Mouse (Mus musculus): ENCODE data around the gene Arhgap24. TPM values are rescaled to one million over a fixed set of nuclear protein-coding genes. Genes with fewer than 3 reads are reported as not detected.
"Not testable (repeated sequence)": the region's sequence is repeated elsewhere in the genome, so short reads cannot be mapped to it uniquely, and the experiment has no call there.

Arhgap24 gene
- polyA plus RNA-seq, 1 experiment from 2014 or later = 6.1 TPM

DNA sequence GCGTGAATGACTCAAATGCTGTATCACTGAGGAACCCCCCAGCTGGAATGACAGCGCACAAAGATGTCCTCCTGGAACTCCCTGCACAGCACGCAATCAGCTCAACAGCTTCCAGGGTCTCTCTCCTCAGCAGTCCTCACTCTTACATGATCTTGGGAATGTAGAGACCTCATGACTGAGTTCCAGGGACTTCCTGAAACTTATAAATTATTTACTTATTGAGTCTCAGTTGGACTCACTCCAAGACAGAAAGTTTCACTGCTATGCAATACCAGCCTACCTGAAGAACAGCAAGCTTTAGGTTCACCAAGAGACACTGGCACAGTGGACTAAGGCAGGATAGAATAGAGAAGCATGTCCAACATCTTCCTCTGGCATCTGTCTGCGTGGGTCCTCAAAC, 417.1 kb downstream of the Arhgap24 start:
- Histone ChIP-seq H3K27me3 (replicated peaks) (no peaks in the 10 kb centered on the region), H3K4me1 (no peaks in the 10 kb centered on the region), H3K27ac (no peak overlapping the region), H3K36me3 (no peaks in the 10 kb centered on the region), H3K4me2 (replicated peaks) (no peak overlapping the region), H3K9ac (no peak overlapping the region), H3K9me3 (no peaks in the 10 kb centered on the region), H3K4me3 (no peak overlapping the region)
- 97% methylated on average over 4 of the region's 4 CpGs for WGBS
- no peak for ATAC-seq (ENCODE audit: low FRiP score, low read depth)

DNA sequence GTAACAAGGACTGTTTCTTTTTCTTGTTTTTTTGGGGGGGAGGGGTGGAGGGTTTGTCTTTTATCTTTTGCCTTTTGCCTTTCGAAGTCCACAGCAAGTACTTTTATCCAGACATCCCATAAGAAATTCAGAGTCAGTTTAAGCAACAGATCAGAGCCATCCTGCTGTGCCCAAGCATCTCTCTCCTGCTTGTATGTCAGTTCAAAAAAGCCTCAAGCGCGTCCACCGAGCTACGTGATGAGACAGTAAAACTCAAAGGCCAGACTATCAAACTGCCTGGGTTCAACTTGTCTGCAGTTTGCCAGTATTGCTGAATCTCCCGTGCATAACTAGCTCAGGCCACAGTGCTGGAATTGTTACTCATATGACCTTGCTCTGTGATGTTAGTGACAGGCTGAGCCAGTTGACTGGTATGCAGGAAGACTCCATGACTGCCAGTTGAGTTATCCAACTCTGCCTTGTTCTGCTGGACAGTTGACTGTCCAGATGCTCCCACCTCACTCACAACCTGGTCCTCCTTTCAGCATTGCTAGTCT, 418.6 kb downstream of the Arhgap24 start:
- 69% methylated on average over 6 of the region's 6 CpGs for WGBS
- Histone ChIP-seq H3K36me3 (no peaks in the 10 kb centered on the region), H3K27me3 (replicated peaks) (no peaks in the 10 kb centered on the region), H3K9ac (no peak overlapping the region), H3K4me2 (replicated peaks) (no peak overlapping the region), H3K4me3 (no peak overlapping the region), H3K4me1 (no peaks in the 10 kb centered on the region), H3K27ac (no peak overlapping the region), H3K9me3 (no peaks in the 10 kb centered on the region)
- no peak for ATAC-seq (ENCODE audit: low FRiP score, low read depth)

DNA sequence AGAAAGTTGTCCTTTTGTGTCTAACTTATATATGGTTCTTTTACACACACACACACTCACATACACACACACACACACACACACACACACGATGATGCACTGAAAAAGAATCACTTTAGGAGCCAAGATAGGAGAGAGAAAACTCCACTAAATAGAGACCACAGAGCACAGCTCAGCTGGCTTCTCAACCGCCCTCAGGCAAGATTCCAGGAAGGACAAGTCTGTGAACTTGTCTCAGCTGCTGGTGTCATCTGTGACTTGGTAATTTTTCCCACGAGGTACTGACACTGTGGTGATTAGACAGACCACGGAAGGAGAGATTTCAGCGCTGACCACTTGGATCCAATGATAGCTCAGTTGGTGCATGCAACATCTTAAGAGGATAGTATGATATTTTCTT, 420.0 kb downstream of the Arhgap24 start:
- Histone ChIP-seq H3K9ac (no peak overlapping the region), H3K4me3 (no peak overlapping the region), H3K36me3 (no peaks in the 10 kb centered on the region), H3K4me1 (no peaks in the 10 kb centered on the region), H3K27ac (no peak overlapping the region), H3K4me2 (replicated peaks) (no peak overlapping the region), H3K27me3 (replicated peaks) (no peaks in the 10 kb centered on the region), H3K9me3 (no peaks in the 10 kb centered on the region)
- no peak for ATAC-seq (ENCODE audit: low FRiP score, low read depth)
- WGBS = 79% methylated on average over 5 of the region's 5 CpGs

DNA sequence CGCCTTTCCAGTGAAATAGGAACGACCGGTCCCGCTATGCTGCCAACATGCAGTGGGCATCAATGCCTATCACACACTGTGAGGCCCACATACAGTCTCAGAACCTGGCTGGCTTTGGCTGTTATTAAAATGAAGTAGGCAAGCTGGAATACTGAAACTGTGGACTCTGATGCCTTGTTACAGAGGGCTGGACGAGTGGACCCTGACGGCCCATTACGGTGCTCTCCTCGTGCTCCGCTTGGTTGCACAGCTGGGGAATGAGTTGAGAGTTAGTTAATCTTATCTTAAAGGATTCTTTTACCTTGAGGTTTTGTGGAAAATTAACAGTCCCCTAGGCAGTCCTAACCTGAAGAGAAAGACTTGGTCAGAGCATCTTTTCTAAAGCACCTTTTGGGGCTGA, 422.3 kb downstream of the Arhgap24 start:
- Histone ChIP-seq H3K27me3 (replicated peaks) (no peaks in the 10 kb centered on the region), H3K36me3 (no peaks in the 10 kb centered on the region), H3K27ac (no peak overlapping the region), H3K9me3 (no peaks in the 10 kb centered on the region), H3K4me1 (no peaks in the 10 kb centered on the region), H3K4me2 (replicated peaks) (no peak overlapping the region), H3K4me3 (no peak overlapping the region), H3K9ac (no peak overlapping the region)
- ATAC-seq (ENCODE audit: low FRiP score, low read depth) = no peak
- WGBS = 90% methylated on average over 9 of the region's 9 CpGs

DNA sequence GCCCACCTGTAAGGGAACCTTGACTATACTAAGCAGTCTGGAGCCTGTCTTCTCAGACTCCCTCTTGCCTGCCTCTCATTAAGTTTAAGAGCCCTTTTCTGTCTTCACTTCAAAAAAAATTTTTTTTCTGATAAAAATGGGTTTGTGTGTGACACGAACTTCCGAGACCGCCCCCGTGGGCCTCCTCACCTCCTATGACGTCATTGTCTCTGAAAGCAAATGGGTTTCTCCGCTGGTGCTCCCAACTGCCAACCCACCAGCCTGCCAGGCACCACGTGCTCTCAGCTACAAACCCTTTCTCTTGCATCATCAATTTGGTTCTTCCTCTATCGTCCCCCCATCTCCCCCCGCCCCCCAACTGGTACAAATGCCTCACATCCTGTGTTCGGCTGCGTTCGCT, 422.9 kb downstream of the Arhgap24 start:
- H3K4me1 ChIP-seq = no peaks in the 10 kb centered on the region
- no peaks in the 10 kb centered on the region for H3K36me3 ChIP-seq
- H3K9me3 ChIP-seq = no peaks in the 10 kb centered on the region
- no peak overlapping the region for H3K4me2 ChIP-seq (replicated peaks)
- H3K9ac ChIP-seq = no peak overlapping the region
- no peak overlapping the region for H3K27ac ChIP-seq
- WGBS = 88% methylated on average over 12 of the region's 12 CpGs
- H3K4me3 ChIP-seq = no peak overlapping the region
- H3K27me3 ChIP-seq (replicated peaks) = no peaks in the 10 kb centered on the region
- no peak for ATAC-seq (ENCODE audit: low FRiP score, low read depth)

DNA sequence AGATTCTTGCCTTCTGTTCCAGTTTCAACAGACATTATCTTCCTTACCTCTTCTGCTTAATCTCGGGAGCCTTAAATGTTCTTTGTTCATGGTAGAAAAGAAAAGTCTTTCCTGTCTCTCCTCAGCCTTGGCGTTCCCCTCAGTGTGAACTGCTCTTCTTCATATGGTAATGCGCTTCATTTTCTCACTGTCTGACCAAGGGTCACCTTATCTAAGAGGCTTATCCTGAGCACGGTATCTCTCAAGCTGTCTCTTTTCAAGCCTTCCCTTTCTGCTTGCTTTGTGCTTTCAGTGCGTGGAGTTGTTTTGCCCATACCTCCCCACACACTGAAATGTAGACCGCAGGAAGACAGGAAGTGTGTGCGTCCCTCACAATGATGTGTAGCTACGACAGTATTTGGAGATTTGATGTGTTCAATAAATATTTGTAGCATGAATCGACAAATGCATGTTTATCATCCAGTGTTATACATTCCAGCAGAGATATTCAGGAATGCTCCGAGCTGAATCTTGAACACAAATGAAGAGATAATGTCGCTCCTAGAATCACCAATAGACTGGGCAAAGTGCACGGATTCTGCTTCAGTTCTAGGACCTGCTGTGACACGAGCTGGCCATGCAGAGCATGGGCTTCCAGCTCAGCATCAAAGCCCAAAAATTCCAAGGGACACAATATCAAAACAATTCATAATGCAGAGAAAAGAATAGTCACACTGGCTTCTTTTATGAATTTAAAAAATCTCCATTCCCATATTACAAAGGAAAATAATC, 424.4 kb downstream of the Arhgap24 start:
- H3K9me3 ChIP-seq = no peaks in the 10 kb centered on the region
- no peak overlapping the region for H3K9ac ChIP-seq
- no peak for ATAC-seq (ENCODE audit: low FRiP score, low read depth)
- H3K4me2 ChIP-seq (replicated peaks) = no peak overlapping the region
- H3K4me1 ChIP-seq = no peaks in the 10 kb centered on the region
- H3K27ac ChIP-seq = no peak overlapping the region
- no peaks in the 10 kb centered on the region for H3K36me3 ChIP-seq
- H3K4me3 ChIP-seq = no peak overlapping the region
- WGBS = 65% methylated on average over 13 of the region's 13 CpGs
- H3K27me3 ChIP-seq (replicated peaks) = no peaks in the 10 kb centered on the region

DNA sequence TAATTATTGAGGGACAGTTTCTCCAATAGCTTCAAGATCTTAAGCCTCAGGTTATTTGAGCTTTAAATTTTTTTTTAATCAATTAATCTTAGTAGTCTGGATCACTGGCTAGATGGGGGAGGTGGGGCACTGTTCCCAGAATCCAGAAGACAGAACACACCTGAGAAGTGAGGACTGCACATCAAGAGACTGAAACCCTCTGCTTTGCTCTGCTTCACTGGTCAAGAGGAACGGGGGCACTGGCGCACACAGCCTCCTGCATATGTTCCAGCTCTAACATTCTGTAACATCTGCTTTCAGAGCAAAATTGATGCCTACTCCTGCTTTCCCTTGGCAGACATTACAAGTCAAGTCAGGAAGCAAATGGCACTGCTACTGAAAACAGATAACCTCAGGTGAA, 439.0 kb downstream of the Arhgap24 start:
- Histone ChIP-seq H3K4me2 (replicated peaks) (no peak overlapping the region), H3K4me3 (no peak overlapping the region), H3K9ac (no peak overlapping the region), H3K27me3 (replicated peaks) (no peaks in the 10 kb centered on the region), H3K27ac (no peak overlapping the region), H3K4me1 (no peaks in the 10 kb centered on the region), H3K9me3 (no peaks in the 10 kb centered on the region), H3K36me3 (peaks cover 16% of the 10 kb centered on the region; the same call in 1 of the 2 replicates)
- 61% methylated on average over 2 of the region's 2 CpGs for WGBS
- no peak for ATAC-seq (ENCODE audit: low FRiP score, low read depth)

DNA sequence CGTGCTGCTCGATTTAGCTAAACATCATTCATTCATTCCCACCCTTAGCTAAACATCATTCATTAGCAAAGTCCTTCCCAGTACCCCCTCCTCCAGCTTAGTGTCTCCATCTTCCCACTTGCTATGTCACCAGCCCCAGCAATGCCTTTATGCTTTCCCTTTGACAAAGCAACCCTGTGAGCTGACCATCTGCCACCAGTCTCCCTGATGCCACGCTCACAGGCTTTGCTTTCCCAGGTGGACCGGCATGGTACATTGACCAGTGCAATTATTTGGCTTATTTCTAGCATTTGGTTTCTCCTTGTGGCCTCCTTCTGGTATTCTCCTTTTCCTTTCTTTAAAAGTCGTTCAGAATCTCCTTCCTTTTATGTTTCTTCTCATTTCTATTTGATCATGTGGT, 445.6 kb downstream of the Arhgap24 start:
- Histone ChIP-seq H3K27me3 (replicated peaks) (no peaks in the 10 kb centered on the region), H3K9ac (no peak overlapping the region), H3K9me3 (no peaks in the 10 kb centered on the region), H3K4me2 (replicated peaks) (no peak overlapping the region), H3K4me3 (no peak overlapping the region), H3K36me3 (peaks cover 20% of the 10 kb centered on the region; the same call in 1 of the 2 replicates), H3K4me1 (no peaks in the 10 kb centered on the region), H3K27ac (no peak overlapping the region)
- 71% methylated on average over 5 of the region's 5 CpGs for WGBS
- ATAC-seq (ENCODE audit: low FRiP score, low read depth) = no peak

DNA sequence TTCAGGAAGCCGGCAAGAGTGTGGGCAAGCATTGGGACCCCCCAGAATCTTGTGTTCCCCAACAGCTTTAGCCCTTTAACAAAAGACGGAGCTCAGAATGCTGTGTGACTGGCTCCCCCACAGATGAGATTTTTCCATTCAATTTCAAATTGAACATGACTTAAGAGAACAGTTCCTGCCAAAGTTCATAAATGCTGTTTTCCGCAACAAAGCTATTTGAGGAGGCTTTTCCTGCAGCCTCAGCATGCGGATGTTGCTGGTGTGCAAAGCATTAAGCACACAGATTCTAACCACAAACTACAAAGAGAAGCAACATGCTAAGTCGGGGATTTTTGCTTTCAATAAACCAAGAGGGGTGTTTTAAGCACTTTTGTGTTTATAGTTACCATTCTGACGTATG, 449.0 kb downstream of the Arhgap24 start:
- ATAC-seq (ENCODE audit: low FRiP score, low read depth) = no peak
- Histone ChIP-seq H3K36me3 (0 out of 2 replicates have a peak, but pooled peaks cover 4% of the 10 kb centered on the region), H3K27ac (no peak overlapping the region), H3K27me3 (replicated peaks) (no peaks in the 10 kb centered on the region), H3K9me3 (no peaks in the 10 kb centered on the region), H3K4me3 (no peak overlapping the region), H3K9ac (no peak overlapping the region), H3K4me2 (replicated peaks) (no peak overlapping the region), H3K4me1 (no peaks in the 10 kb centered on the region)
- 82% methylated on average over 6 of the region's 6 CpGs for WGBS

DNA sequence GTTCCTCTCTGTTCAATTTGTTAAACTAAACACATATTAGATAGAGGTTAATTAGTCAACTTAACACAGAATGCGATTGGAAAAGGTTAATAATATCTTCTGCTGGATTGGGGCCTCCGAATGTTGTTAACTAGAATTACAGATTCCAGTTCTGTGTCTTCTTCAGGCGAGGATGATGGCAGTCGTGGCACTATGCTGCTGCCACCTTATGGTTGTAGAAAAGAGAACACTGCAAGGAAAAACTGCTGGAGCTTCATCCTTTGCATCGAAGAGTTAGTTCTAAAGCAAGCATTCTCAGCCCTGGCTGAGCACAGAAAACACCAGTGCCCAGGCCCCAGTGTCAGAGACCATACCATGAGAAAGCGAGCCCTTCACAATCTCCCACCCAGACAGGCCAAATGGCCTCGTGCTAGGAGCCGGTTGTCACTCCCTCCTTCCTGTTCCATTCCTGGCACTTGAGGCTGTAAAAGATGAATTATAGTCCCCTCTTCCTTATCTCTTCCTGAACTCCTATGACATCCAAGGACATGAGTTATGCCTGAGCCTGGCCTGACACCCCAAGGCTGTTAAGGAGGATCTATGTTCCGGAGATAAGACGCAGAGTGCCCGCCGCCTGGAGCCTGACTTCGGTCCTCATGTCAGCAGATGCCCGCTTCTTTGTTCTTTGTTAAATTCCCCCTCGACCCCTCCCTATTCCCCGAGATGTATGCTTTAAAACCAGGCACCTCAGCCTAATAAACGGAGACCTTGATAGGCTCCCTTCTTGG, 462.9 kb downstream of the Arhgap24 start:
- H3K9me3 ChIP-seq; H3K4me1 ChIP-seq; H3K27me3 ChIP-seq (replicated peaks); H3K4me3 ChIP-seq; ATAC-seq (ENCODE audit: low FRiP score, low read depth); H3K27ac ChIP-seq; H3K36me3 ChIP-seq; H3K9ac ChIP-seq; H3K4me2 ChIP-seq (replicated peaks): not testable (repeated sequence)
- 80% methylated on average over 17 of the region's 17 CpGs for WGBS

DNA sequence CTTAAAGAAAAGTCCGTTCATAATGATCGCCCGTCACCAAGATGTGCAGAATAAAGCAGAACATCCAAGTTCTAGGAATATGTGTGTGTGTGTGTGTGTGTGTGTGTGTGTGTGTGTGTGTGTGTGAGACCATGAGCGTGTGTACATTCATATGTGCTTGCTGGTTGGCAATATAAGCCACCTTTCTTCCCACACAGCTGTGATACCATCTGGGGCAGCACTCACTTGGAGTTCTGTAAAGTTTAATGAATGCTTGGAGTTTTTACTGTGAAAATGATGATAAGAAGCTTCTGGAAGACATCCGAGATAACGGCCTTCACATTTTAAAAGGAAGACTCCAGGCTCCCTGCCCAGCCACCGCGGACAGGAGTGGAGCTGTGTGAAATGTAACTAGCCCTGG, 465.4 kb downstream of the Arhgap24 start:
- Histone ChIP-seq H3K4me2 (replicated peaks) (no peak overlapping the region), H3K4me1 (no peaks in the 10 kb centered on the region), H3K4me3 (no peak overlapping the region), H3K27me3 (replicated peaks) (no peaks in the 10 kb centered on the region), H3K9ac (no peak overlapping the region), H3K9me3 (0 out of 2 replicates have a peak, but pooled peaks cover 3% of the 10 kb centered on the region), H3K36me3 (no peaks in the 10 kb centered on the region; the same call in 1 of the 2 replicates), H3K27ac (no peak overlapping the region)
- ATAC-seq (ENCODE audit: low FRiP score, low read depth) = no peak
- WGBS = 96% methylated on average over 8 of the region's 8 CpGs

DNA sequence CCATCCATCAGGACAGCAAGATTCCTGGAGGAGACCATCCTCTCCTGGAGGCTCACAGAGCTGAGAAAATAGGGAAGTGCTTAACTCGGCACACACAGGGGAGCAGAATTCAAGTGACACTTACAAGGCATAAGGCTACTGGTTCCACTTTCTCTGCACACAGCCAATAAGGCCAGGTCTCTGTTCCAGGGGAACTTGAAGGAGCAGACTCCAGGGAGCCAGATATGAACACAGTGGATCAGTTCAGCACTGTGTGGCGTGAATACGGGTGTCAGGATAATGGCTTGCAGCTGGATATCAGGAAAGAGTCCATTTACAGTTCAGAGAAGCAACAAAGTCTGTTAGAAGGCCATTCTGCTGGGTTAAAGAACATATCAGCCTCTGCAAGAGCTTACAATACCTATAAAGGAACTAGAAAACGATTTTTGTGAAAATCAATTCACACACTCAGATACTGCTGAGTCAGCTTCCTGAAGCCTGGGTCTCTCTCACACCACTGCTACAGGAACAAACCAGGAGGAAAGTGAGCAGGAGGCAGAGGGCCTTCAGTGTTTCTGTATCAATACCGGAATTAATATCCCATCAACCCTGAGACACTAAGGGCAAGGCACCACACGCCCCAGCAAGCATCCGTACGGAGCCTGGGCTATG, 466.0 kb downstream of the Arhgap24 start:
- Histone ChIP-seq H3K4me1 (no peaks in the 10 kb centered on the region), H3K36me3 (no peaks in the 10 kb centered on the region; the same call in 1 of the 2 replicates), H3K27ac (no peak overlapping the region), H3K4me3 (no peak overlapping the region), H3K27me3 (replicated peaks) (no peaks in the 10 kb centered on the region), H3K4me2 (replicated peaks) (no peak overlapping the region), H3K9me3 (0 out of 2 replicates have a peak, but pooled peaks cover 3% of the 10 kb centered on the region), H3K9ac (no peak overlapping the region)
- ATAC-seq (ENCODE audit: low FRiP score, low read depth) = no peak
- 70% methylated on average over 8 of the region's 8 CpGs for WGBS

All from neural tube, embryonic 12.5 days (tissue).